ENCODE assay signal across 24 mouse cellular contexts in genomic region chr16:93591450-93592430, GRCm38 (mm10). TPM values are rescaled to one million over a fixed set of nuclear protein-coding genes. Genes with fewer than 3 reads are reported as not detected.
"Had no signal": no experiment of that assay in that cellular context is flagged by ENCODE, and none has a peak within 500 bp of the region (broad histone marks: within the 10 kb centered on the region; RNA-seq: fewer than 3 reads in every experiment).

No protein-coding gene starts in this region.

- H3K9ac ChIP-seq: limb, embryonic 13.5 days; liver, embryonic 13.5 days; lung, embryonic 15.5 days; midbrain, embryonic 13.5 days had no signal

- H3K4me1 ChIP-seq: limb, embryonic 13.5 days; midbrain, embryonic 13.5 days had no signal

- H3K9me3 ChIP-seq: limb, embryonic 10.5 days; limb, embryonic 13.5 days; liver, embryonic 13.5 days; lung, embryonic 15.5 days; midbrain, embryonic 10.5 days; midbrain, embryonic 13.5 days had no signal

- ATAC-seq: midbrain, embryonic 13.5 days had no signal

- H3K4me3 ChIP-seq: limb, embryonic 10.5 days; limb, embryonic 13.5 days; liver, embryonic 13.5 days; lung, embryonic 15.5 days; megakaryocyte, embryonic 14.5 days; midbrain, embryonic 10.5 days; midbrain, embryonic 13.5 days had no signal

- H3K27me3 ChIP-seq: limb, embryonic 13.5 days; liver, embryonic 13.5 days; lung, embryonic 15.5 days; midbrain, embryonic 13.5 days had no signal

- H3K4me2 ChIP-seq: limb, embryonic 13.5 days; liver, embryonic 13.5 days; lung, embryonic 15.5 days; midbrain, embryonic 13.5 days had no signal

- DNase-seq: kidney, adult 18-20 months; kidney, adult 9 months; kidney, postnatal 14 days; kidney, postnatal 4 days; liver, embryonic 13.5 days; lung, adult 18-20 months; lung, postnatal 10 days; lung, postnatal 36 days; thymus, adult 18-20 months; thymus, postnatal 36 days had no signal

- H3K27ac ChIP-seq: limb, embryonic 10.5 days; limb, embryonic 13.5 days; liver, embryonic 13.5 days; lung, embryonic 15.5 days; midbrain, embryonic 10.5 days; midbrain, embryonic 13.5 days had no signal

RNA-seq across cellular contexts. Expression of gene Gm5678, which starts 36.2 kb away (rescaled TPM):
- total RNA-seq: midbrain, postnatal 0 days had no signal
- polyA plus RNA-seq: kidney, embryonic 16.5 days; limb, embryonic 10.5 days; limb, embryonic 13.5 days; liver, embryonic 13.5 days; lung, embryonic 15.5 days; midbrain, embryonic 10.5 days; midbrain, embryonic 13.5 days; midbrain, postnatal 0 days; neural tube, embryonic 11.5 days; neural tube, embryonic 14.5 days; small intestine, adult 2 months; spleen, adult 2 months; testis, adult 2 months; urinary bladder, adult 2 months had no signal
